ENCODE assay signal across 7 mouse cellular contexts in the genomic region with DNA sequence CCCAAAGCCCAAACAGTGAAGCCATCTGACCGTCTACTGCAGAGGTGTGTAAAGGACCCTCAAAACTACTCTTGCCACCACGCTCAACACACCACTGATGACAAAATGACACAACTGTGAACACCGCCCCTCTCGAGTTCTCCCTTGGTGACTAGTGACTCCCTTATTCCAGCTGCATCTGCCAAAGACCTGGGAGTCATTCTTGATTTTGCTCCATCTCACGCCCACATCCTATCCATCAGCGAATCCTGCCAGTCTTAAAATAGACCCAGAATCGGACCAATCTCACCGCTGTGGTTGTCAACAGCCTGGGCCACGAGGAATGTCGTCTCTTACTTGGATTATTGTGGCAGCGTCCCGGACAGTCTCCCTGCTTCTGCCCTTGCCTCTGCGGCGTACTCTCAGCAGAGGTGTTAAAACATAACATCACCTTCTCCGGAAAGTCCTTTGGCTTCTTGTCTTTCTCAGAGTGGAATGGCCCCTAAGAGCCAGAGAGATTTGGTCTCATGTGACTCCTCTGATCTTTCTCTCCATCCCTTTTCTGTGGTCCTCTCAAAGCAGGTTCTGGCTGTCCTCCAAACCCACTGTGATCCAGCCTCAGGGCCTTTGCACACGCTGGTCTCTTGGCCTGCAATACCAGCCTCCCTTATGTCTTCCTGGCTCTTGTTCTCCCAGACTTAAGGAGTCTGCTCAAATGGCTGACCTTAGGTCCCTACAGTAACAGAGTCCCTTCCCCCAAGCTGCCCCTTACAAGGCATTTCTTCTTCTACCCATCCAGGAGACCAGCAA.
"Had no signal": no experiment of that assay in that cellular context is flagged by ENCODE, and none has a peak within 500 bp of the region (broad histone marks: within the 10 kb centered on the region; RNA-seq: fewer than 3 reads in every experiment).

No protein-coding gene starts in this region.

- ATAC-seq: lung, postnatal 0 days; midbrain, embryonic 16.5 days had no signal

- DNase-seq: kidney, adult 11 months; kidney, adult 9 months; kidney, postnatal 36 days; lung, adult 2 months; thymus, postnatal 36 days had no signal
